Mouse (Mus musculus): Measurements from ENCODE around the gene Gm49425. TPM values are rescaled to one million over a fixed set of nuclear protein-coding genes. Genes with fewer than 3 reads are reported as not detected.
"Not testable (repeated sequence)": the region's sequence is repeated elsewhere in the genome, so short reads cannot be mapped to it uniquely, and the experiment has no call there.

The Gm49425 gene
- total RNA-seq (2021), result not detected
- long read RNA-seq, experiment 1, result 0 reads
- long read RNA-seq, experiment 2, result 0 reads

GRCm38 (mm10) chr15:101517161-101517560, at the start of gene Gm49425:
Gene Gm49425, minus strand, starts transcription at chr15:101517261.
- not testable (repeated sequence) for DNase-seq

GRCm38 (mm10) chr15:101562850-101563249, 45.8 kb upstream of the Gm49425 start, which contains the start of gene Krt90:
Gene Krt90, minus strand, starts transcription at chr15:101562950.
- DNase-seq, result no peak

- no peak for DNase-seq
Measured at GRCm38 (mm10) chr15:101558034-101558646, 41.1 kb upstream of the Gm49425 start.

GRCm38 (mm10) chr15:101553169-101553568, 36.1 kb upstream of the Gm49425 start:
- peak; percentile 41 to 50 for DNase-seq

- DNase-seq, result no peak
Measured at GRCm38 (mm10) chr15:101552188-101552587, 35.1 kb upstream of the Gm49425 start.

GRCm38 (mm10) chr15:101550567-101550966, 33.5 kb upstream of the Gm49425 start, which contains the start of gene Krt82:
Gene Krt82, minus strand, starts transcription at chr15:101550667.
- DNase-seq, result no peak

GRCm38 (mm10) chr15:101544478-101544877, 27.4 kb upstream of the Gm49425 start:
- no peak for DNase-seq

- DNase-seq, result no peak
Measured at GRCm38 (mm10) chr15:101542543-101542942, 25.5 kb upstream of the Gm49425 start.

GRCm38 (mm10) chr15:101538580-101538900, 21.5 kb upstream of the Gm49425 start:
- no peak for DNase-seq

GRCm38 (mm10) chr15:101537864-101538579, 21.0 kb upstream of the Gm49425 start:
- no peak for DNase-seq

- no peak for DNase-seq
Measured at GRCm38 (mm10) chr15:101536054-101536850, 19.2 kb upstream of the Gm49425 start.

GRCm38 (mm10) chr15:101532720-101533119, 15.7 kb upstream of the Gm49425 start, which contains the start of gene Krt84:
Gene Krt84, minus strand, starts transcription at chr15:101532820.
- no peak for DNase-seq

- no peak for DNase-seq
Measured at GRCm38 (mm10) chr15:101522556-101523232, 5.6 kb upstream of the Gm49425 start.

- DNase-seq, result peak; percentile 81 to 86
Measured at GRCm38 (mm10) chr15:101519792-101520191, 2.7 kb upstream of the Gm49425 start.

- DNase-seq, result no peak
Measured at GRCm38 (mm10) chr15:101508247-101508646, 8.8 kb downstream of the Gm49425 start.

- DNase-seq, result no peak
Measured at GRCm38 (mm10) chr15:101506896-101507758, 9.9 kb downstream of the Gm49425 start.

- DNase-seq, result peak; percentile 80 to 83
Measured at GRCm38 (mm10) chr15:101497181-101497580, 19.9 kb downstream of the Gm49425 start.

- no peak for DNase-seq
Measured at GRCm38 (mm10) chr15:101495266-101495665, 21.8 kb downstream of the Gm49425 start.

GRCm38 (mm10) chr15:101494203-101494602, 22.9 kb downstream of the Gm49425 start:
- DNase-seq, result no peak

- DNase-seq, result no peak
Measured at GRCm38 (mm10) chr15:101493713-101494112, 23.3 kb downstream of the Gm49425 start.

GRCm38 (mm10) chr15:101492718-101493117, 24.3 kb downstream of the Gm49425 start:
- no peak for DNase-seq
